Mouse (Mus musculus): Measurements from ENCODE around the gene Cep164. TPM values are rescaled to one million over a fixed set of nuclear protein-coding genes. Genes with fewer than 3 reads are reported as not detected.
"Not testable (repeated sequence)": the region's sequence is repeated elsewhere in the genome, so short reads cannot be mapped to it uniquely, and the experiment has no call there.

Cep164 gene
- 4.2 and 7.9 TPM in 2 replicates for polyA plus RNA-seq (2012; ENCODE audit: insufficient read depth, insufficient read length, missing spikeins)

- H3K27ac ChIP-seq (replicated peaks; ENCODE audit: low read depth, low read length) = no peak within 1 kb of the TSS
- no peaks in the 10 kb centered on the region for H3K4me1 ChIP-seq (ENCODE audit: control insufficient read depth, insufficient read depth, insufficient read length, low read length)
- peak within 1 kb of the TSS; percentile 86 for H3K4me3 ChIP-seq (ENCODE audit: insufficient read depth, low read depth, low read length)
These were observed at the start of gene Cep164 for GRCm38 (mm10) chr9:45828291-45828963. TSS of gene Cep164 (minus strand) at chr9:45828691.

DNA sequence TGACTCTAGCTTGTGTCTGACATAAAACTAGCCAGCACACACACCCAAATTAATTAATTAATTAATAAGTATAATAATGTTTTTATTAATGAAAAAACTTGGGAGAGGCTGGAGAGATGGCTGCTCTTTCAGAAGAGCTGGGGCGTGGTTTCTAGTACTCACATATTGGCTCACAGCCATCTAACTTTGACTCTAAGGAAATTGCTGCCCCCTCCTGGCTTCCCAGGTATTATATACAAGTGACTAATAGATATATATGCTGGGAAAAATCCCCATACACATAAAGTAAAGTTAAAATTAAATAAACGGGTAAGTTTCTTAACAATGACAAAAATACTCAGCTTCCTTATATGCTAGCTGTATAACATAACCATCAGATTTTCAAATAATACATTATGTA is 49.4 kb upstream of the Cep164 start:
- H3K4me1 ChIP-seq (ENCODE audit: control insufficient read depth, insufficient read depth, insufficient read length, low read length) = no peaks in the 10 kb centered on the region
- H3K4me3 ChIP-seq (ENCODE audit: insufficient read depth, low read depth, low read length) = no peak overlapping the region

GRCm38 (mm10) chr9:45870265-45870664 is 41.8 kb upstream of the Cep164 start:
- no peaks in the 10 kb centered on the region for H3K4me1 ChIP-seq (ENCODE audit: control insufficient read depth, insufficient read depth, insufficient read length, low read length)

More for the DNA sequence above, 49.4 kb upstream of the Cep164 start:
- no peak overlapping the region for H3K27ac ChIP-seq (replicated peaks; ENCODE audit: low read depth, low read length)

DNA sequence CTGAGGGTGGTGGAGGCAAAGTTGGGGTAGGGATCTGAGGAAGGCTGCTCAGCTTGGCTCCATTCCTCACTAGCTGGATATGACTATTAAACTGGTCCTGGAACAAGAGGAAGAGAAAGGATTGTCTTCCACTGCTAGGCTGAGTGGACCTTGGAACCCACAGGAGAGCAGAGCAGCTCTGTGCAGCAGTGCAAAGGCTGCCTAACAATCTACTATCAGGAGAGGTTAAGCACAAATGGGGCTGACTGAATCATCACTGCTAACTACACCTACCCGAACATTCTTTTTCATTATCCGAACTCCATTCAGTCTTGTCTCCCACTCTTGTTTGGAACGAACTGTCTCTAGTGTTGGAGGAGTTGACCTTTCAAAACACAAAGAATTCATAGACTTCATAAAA is 40.7 kb upstream of the Cep164 start:
- Histone ChIP-seq H3K4me1 (ENCODE audit: control insufficient read depth, insufficient read depth, insufficient read length, low read length) (no peaks in the 10 kb centered on the region), H3K27ac (replicated peaks; ENCODE audit: low read depth, low read length) (no peak overlapping the region), H3K4me3 (ENCODE audit: insufficient read depth, low read depth, low read length) (no peak overlapping the region)

More at GRCm38 (mm10) chr9:45870265-45870664, 41.8 kb upstream of the Cep164 start:
- Histone ChIP-seq H3K4me3 (ENCODE audit: insufficient read depth, low read depth, low read length) (no peak overlapping the region), H3K27ac (replicated peaks; ENCODE audit: low read depth, low read length) (no peak overlapping the region)

DNA sequence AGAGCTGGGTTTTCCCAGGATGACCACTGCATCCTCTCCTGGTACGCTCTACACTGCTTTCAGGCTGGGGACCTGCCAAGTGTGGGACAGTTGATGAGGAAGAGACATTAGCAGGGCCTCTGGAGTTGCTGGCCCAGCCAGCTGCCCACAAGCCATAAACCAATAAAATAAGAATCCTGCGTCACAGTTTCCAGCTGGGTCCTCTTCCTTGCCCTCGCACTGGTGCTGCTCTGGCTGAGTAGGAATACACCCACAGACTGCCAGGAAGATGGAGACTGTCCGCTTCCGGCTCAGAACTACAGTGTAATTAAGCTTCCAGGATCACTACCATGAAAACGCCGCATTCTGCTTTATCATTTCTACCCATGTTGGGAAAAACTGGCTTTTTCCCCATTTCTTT is 33.3 kb upstream of the Cep164 start:
- no peaks in the 10 kb centered on the region for H3K4me1 ChIP-seq (ENCODE audit: control insufficient read depth, insufficient read depth, insufficient read length, low read length)
- no peak overlapping the region for H3K27ac ChIP-seq (replicated peaks; ENCODE audit: low read depth, low read length)
- H3K4me3 ChIP-seq (ENCODE audit: insufficient read depth, low read depth, low read length) = no peak overlapping the region

- no peak overlapping the region for H3K27ac ChIP-seq (replicated peaks; ENCODE audit: low read depth, low read length)
- no peak overlapping the region for H3K4me3 ChIP-seq (ENCODE audit: insufficient read depth, low read depth, low read length)
- no peaks in the 10 kb centered on the region for H3K4me1 ChIP-seq (ENCODE audit: control insufficient read depth, insufficient read depth, insufficient read length, low read length)
These were observed 30.9 kb upstream of the Cep164 start for GRCm38 (mm10) chr9:45859364-45859763.

GRCm38 (mm10) chr9:45854136-45854535 is 25.6 kb upstream of the Cep164 start:
- Histone ChIP-seq H3K27ac (replicated peaks; ENCODE audit: low read depth, low read length) (no peak overlapping the region), H3K4me3 (ENCODE audit: insufficient read depth, low read depth, low read length) (no peak overlapping the region), H3K4me1 (ENCODE audit: control insufficient read depth, insufficient read depth, insufficient read length, low read length) (peaks cover 12% of the 10 kb centered on the region; the same call in 1 of the 2 replicates)

DNA sequence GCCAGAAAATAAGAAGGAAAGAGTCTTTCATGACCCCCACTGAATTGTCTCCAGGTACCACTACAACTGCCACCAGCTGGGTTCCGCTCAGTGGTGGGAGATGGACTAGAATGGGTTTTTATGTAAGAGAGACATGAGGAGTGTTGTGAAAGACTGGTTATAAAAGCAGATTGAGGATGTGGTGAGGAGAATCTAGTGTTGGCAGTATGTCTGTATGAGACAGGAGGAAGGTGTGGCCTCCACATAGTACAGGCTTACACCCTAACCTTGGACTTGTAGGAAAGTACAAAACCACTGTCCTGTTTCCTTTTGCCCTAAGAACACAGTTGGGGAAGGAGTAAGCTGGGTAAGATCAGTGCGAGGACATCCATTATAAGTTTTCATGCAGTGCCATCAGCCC is 25.2 kb upstream of the Cep164 start:
- peaks cover 15% of the 10 kb centered on the region for H3K4me1 ChIP-seq (ENCODE audit: control insufficient read depth, insufficient read depth, insufficient read length, low read length)
- no peak overlapping the region for H3K4me3 ChIP-seq (ENCODE audit: insufficient read depth, low read depth, low read length)
- no peak overlapping the region for H3K27ac ChIP-seq (replicated peaks; ENCODE audit: low read depth, low read length)

DNA sequence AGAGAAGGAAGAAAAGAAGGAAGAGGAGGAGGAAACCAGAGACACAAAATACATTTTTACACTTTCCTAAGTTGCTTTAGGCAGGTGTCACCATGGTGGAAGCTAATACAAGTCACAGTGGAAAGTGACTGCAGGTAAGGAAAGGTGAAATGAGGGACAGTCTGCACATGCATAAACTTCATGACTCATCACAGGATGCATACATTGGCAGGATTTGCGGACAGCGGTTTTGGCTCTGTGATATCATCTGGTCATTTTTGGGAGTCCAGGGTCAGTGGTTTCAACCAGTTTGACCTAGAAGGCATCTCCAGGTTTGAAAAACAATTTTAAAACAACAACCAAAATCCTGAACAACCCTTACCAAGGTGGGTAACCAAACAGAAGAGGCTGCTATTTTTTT is 23.3 kb upstream of the Cep164 start:
- peaks cover 20% of the 10 kb centered on the region for H3K4me1 ChIP-seq (ENCODE audit: control insufficient read depth, insufficient read depth, insufficient read length, low read length)
- no peak overlapping the region for H3K27ac ChIP-seq (replicated peaks; ENCODE audit: low read depth, low read length)
- H3K4me3 ChIP-seq (ENCODE audit: insufficient read depth, low read depth, low read length) = no peak overlapping the region

GRCm38 (mm10) chr9:45851330-45851729 is 22.8 kb upstream of the Cep164 start:
- H3K4me1 ChIP-seq (ENCODE audit: control insufficient read depth, insufficient read depth, insufficient read length, low read length) = peaks cover 20% of the 10 kb centered on the region
- H3K4me3 ChIP-seq (ENCODE audit: insufficient read depth, low read depth, low read length) = no peak overlapping the region
- peak overlapping the region; percentile 83 for H3K27ac ChIP-seq (replicated peaks; ENCODE audit: low read depth, low read length)

DNA sequence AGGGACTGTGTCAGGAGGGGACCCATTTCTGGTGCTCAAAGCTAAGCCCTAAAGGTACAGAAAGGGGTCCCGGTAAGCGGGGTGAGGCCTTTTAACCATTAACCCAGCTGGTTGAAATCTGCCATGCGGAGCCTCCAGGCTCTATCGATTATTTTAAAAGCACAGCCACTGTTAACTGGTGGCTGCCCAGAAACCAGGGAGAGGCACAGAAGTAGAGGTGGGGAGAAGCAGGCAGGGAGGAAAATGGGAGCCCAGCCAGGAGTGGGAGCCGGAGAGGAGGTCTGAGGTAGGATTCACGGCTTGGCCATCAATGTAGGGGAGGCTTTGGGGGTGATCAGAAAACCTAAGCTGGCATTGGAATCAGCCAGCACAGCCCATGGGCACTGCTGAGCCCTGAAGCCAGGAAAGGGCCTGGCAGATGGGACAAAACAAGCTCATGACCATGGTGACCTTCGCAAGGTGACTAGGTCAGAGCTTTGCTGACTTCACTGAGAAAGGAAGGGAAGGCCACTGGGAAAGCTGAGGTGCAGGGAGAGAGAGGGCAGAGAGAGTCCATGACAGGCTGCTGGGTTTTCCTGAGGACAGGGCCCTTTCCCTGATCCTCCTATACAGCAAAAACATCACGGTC is 22.2 kb upstream of the Cep164 start:
- H3K27ac ChIP-seq (replicated peaks; ENCODE audit: low read depth, low read length) = peak overlapping the region; percentile 83
- peaks cover 20% of the 10 kb centered on the region for H3K4me1 ChIP-seq (ENCODE audit: control insufficient read depth, insufficient read depth, insufficient read length, low read length)
- no peak overlapping the region for H3K4me3 ChIP-seq (ENCODE audit: insufficient read depth, low read depth, low read length)

DNA sequence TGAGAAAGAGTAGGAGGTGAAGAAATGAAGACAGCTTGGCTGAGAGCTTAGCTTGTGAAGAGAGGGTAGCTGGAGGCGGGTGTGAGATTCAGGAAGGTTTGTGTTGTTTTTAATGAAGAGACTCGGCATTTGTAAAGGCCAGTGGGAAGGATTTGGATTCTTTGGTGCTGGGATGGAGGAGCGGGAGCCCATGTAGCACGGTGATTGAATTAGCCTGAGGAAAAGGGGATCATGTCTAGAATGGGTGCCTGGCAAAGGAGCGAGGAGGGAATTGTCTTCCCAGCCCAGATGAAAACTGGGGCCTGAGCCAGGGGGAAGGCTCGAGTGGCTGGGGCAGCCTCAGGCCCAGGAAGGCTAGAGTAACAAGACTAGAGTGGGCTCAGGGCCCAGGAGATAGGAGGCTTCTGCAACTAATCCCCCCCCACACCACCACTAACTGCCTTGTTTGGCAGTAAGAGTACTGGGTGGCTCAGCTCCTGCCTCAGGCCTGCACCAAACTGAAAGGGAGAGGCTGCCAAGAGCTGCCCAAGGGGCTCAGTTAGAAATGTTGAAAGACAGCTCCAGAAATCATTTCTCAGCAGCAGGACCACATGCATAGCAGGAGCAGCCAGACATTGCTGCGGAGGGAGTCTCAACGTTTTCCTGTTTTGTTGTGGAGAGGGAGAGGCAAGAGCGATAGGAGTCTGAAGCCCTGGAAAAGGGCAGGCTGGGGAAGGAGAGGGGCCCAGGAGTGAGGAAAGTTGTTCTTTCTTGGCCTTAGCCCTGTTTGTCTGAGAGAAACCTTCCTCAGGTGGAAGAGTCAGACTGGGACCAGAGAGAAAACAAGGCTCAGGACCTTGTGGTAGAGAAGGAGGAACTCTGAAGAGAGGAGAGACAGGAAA is 21.3 kb upstream of the Cep164 start:
- Histone ChIP-seq H3K27ac (replicated peaks; ENCODE audit: low read depth, low read length) (peak overlapping the region; percentile 83), H3K4me1 (ENCODE audit: control insufficient read depth, insufficient read depth, insufficient read length, low read length) (peaks cover 20% of the 10 kb centered on the region), H3K4me3 (ENCODE audit: insufficient read depth, low read depth, low read length) (no peak overlapping the region)

DNA sequence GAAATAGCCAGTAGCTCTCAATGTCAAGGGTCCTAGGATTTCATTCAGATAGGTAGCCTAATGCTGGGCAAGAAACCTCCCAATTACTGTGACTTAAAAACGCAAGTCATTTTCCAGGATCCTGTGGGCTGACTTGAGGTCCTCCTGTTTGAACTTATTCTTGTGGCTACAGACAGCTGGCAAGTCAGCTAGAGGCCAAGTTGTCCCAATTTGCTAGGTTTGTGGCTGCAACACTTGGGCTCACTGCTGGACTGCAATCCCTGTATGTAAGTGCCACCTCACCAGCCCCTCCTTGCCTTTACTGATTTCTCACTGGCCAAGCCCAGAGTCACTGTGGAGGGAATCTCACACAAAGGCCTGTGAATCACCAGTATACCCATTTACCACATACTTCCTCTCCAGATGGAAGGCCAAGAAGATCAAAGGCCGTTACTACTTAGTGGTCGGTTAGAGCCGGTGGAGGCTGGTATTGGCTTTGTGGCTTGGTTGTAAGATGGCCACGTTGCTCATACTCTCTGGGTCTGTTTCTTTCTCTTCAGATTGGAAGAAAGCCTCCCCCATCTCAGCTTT is 18.5 kb upstream of the Cep164 start:
- Histone ChIP-seq H3K27ac (replicated peaks; ENCODE audit: low read depth, low read length) (no peak overlapping the region), H3K4me1 (ENCODE audit: control insufficient read depth, insufficient read depth, insufficient read length, low read length) (peaks cover 20% of the 10 kb centered on the region), H3K4me3 (ENCODE audit: insufficient read depth, low read depth, low read length) (no peak overlapping the region)

DNA sequence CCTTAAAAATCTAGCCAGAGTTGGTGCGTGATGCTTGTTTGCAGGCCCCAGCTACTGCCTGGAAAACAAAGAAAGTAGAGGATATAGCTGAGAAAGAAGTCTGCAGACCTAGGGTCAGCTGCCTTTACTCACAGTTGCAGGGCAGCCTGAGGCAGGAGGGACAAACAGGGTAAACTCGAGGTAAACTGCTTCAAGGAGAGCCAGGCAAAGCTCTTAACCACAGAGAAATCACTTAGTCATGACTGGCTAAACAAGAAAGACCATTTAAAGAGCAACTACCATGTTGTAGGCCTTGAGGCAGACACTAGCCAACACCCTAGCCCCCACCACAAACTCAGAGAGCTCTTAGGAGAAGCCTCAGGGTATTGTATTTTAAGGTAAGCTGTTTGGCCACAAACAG is 17.7 kb upstream of the Cep164 start:
- H3K4me1 ChIP-seq (ENCODE audit: control insufficient read depth, insufficient read depth, insufficient read length, low read length) = peaks cover 20% of the 10 kb centered on the region
- H3K4me3 ChIP-seq (ENCODE audit: insufficient read depth, low read depth, low read length); H3K27ac ChIP-seq (replicated peaks; ENCODE audit: low read depth, low read length): not testable (repeated sequence)

GRCm38 (mm10) chr9:45845541-45845940 is 17.1 kb upstream of the Cep164 start:
- Histone ChIP-seq H3K27ac (replicated peaks; ENCODE audit: low read depth, low read length) (no peak overlapping the region), H3K4me3 (ENCODE audit: insufficient read depth, low read depth, low read length) (no peak overlapping the region), H3K4me1 (ENCODE audit: control insufficient read depth, insufficient read depth, insufficient read length, low read length) (peaks cover 20% of the 10 kb centered on the region)
